Mouse (Mus musculus) small intestine, adult 2 months (tissue): ENCODE results near the gene Rtn4ip1.

Experiments used
- CTCF ChIP-seq: fragments of 200-500 bp; IDR thresholded peaks from 2 replicates; pipeline ENCODE4 v1.5.1; 2012; ENCODE audit warnings: low read depth, mild to moderate bottlenecking, control low read depth, inconsistent platforms, low read length, moderate library complexity, mixed read lengths; ENCODE audit not compliant: insufficient replicate concordance, insufficient read length; ENCODE audit errors: extremely low read depth
- POLR2A ChIP-seq: fragments of 200-500 bp; IDR thresholded peaks from 2 replicates; pipeline ENCODE4 v1.6.1; 2012; ENCODE audit warnings: low read depth, mild to moderate bottlenecking, control low read depth, inconsistent platforms, low read length, moderate library complexity

DNA sequence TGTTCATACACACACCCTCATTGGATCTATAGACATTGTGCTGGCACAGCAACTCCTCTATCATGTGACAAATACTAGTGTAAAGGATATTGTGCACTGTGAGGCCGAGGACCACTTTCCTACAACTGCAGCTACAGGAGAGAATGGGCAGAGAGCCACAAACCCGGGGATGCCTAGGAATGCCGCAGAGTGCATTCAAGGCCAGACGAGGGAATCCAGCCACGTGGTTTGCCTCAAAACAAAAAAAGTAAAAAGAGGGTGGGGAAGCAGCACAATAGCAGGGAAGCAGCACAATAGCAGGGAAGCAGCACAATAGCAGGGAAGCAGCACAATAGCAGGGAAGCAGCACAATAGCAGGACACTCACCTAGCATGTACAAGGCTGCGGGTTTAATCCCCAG, 91.6 kb downstream of the Rtn4ip1 start:
- no peak for TF ChIP-seq CTCF
- no peak for TF ChIP-seq POLR2A
